Mouse (Mus musculus) frontal cortex, adult 2 months (tissue): Measurements from ENCODE around the gene Agtr1b. TPM values are rescaled to one million over a fixed set of nuclear protein-coding genes. Genes with fewer than 3 reads are reported as not detected.

ENCODE experiments used
- DNase-seq, 2 experiments: peaks; one replicate each; pipeline ENCODE4 v3.0.0; 2022; ENCODE audit warnings: low spot score in 1 of 2; ENCODE audit errors: extremely low spot score in 1 of 2
- polyA plus RNA-seq: library from polyadenylated mRNA; depleted of rRNA; stranded (reverse); fragments of >200 nt; gene quantifications from 2 replicates; pipeline ENCODE4 v1.2.3, GENCODE M21; 2012; rRNA removed

Agtr1b gene
- polyA plus RNA-seq, result 0.19 and 0.24 TPM in 2 replicates

DNA sequence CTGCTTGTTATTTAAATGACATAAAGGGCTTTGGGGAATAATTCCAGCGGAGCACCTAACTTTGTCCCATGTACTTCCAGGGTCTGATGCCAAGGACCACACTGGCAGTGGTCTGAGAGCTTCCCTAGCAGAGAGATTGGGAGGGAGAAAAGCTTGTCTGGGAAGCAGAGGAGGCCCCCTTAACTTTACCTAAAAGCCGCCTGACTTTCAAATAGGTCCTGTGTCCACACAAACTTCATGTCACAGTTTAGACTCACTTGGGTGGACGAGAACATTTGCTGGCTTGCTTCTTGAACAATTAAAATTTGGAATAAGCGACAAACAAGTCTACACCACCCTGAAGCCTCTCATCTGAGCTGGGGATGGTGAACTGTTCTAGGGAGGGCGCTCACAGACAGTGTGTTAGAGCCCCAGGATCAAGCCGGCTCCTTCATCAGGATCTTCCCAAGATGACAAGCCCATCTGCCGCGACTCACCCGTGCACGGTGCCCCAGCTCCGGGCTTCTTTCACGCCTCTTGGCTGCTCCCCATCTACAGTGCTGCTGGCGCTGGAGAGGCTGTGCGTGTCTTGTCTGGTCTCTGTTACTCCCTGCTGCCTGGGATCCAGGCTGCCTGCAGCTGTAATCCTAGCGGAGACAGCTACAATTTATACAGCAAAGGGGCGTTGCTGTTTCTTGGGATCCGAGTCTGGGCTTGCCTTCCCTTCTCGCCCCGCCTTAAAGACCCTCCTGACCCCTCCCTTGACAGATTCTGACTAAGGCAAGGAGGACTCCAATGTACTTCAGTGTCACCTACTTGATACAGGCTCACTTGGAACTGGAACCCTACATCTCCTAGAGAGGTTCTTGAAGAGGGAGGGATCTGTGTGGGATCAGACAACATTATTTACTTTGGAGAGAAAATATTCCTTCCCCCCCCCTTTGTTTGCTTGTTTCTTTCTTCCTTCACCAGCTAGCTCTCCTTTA lies at the start of gene Agtr1b:
TSS of gene Agtr1b (minus strand) at position 620 of the 965 bp plus-strand sequence.
- peak in 1 of 2 experiments; percentile 20 for DNase-seq

DNA sequence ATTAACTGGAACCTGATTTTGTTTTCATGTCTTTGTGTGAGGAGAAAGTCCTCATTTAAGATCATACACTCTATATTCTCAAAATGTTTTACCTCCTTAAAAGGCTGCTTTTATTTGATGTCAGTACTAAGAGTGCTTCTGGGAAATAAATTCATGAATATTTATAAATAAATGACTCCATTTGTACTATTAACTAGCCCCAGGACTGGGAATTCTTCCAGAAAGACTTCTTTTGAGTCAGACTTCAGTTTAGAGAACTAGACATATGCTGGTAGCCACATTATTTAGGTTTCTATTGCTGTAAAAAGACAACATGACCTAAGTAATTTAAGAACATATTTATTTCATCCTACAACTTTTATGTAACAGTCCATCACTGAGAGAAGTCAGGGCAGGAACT lies 13.4 kb downstream of the Agtr1b start:
- DNase-seq, result no peak

DNA sequence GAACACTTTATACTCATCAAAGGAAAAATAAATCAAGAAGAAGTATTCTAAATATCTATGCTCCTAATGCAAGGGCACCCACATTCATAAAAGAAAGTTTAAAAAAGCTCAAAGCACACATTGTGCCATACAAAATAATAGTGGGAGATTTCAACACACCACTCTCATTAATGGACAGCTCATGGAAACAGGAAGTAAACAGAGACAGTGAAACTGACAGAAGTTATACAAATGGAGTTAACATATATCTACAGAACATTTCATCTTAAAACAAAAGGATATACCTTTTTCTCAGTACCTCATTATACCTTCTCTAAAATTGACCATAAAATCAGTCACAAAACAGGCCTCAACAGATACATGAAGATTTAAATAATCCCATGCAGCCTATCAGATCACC lies 18.8 kb downstream of the Agtr1b start:
- DNase-seq, result no peak

DNA sequence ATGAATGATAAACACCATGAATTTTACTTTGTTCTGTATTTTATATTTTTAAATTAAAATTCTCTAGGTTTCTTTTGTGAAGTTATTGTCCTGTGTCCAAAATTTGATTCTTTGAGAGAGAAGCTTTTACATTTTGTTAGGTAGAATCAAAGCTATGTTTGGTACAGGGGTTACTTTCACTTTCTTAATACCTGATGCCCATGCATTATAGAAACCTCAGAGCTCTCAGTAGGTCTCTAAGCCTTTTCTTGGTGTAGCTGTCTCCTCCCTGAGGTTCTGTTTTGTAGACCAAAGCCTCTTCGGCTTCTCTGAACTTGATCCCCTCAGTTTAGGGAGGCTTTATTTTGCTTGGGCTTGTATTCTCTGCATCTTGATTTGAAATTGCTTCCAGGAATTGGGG lies 26.6 kb downstream of the Agtr1b start:
- DNase-seq, result no peak

DNA sequence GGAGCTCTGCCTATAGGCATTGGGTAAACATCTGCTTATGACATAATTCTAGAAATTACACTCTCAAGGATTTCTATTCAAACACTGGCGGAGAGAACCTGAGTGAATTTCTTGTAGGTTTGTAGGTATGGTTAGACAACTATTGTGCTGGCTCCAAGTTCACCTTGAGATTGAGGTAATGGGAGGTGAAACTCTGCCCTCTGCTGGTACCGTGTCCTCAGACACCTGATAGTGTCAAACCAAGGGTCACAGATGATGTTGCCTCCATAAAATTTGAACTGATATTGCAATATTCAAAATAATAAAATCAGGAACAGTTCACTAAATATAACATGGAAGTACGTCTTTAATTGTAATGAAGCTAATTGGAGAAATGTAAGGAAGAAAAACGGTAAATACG lies 32.3 kb downstream of the Agtr1b start:
- no peak for DNase-seq

DNA sequence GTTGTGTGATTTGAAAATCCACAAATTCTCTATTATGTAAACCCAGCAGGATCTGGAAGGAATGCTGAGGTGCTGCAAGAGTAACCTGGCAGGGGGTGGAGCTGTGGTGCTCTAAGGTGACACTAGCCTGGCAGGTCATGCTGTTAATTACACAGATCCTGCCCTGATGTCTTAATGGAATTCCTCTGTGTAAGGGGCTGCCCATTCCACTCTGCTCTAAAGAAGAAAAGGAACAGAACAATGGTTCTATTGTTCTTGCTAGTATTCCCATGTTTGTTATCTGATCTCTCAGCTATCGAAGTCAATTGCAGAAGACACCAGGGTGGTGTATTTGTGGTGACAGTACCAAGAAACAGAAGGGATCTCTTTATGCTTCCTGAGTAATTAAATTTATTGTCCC lies 49.7 kb downstream of the Agtr1b start:
- no peak for DNase-seq

DNA sequence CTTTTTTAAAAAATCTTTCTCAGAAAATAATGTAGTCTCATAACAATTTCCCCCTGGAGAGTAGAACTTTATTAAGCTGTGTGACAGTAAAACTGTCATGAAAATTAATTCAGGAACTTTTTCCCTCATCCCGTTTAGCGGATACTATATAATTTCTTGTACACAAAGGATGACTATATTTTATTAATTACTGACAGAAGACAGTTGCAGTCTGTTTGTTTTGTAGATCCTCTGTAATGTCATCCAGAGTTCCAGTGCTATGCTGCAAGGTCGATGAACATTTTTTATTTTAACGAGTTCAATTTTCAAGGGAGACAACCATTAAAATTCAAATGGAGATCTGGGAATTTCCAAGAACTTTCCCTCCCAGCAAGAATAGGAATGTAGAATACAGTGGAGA lies 57.8 kb downstream of the Agtr1b start:
- DNase-seq, result no peak

DNA sequence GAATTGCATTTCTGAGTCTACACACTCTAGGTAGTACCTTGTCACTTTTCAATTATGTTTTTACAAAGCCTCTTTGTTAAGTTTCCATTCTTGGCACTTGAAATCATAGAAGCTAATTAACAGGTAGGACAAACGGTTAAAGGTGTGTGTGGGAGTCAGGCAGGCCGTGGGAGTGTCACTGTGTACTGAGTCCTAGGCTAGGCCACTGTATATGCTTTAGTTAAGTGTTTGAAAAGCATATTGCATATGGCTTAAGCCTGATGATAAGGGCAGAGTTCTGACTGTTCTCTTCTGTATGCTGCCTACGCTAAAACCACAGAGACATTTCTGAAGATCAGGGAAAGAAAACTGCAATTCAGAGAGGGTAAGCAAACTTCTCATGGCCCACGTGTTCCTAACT lies 59.7 kb downstream of the Agtr1b start:
- no peak for DNase-seq

DNA sequence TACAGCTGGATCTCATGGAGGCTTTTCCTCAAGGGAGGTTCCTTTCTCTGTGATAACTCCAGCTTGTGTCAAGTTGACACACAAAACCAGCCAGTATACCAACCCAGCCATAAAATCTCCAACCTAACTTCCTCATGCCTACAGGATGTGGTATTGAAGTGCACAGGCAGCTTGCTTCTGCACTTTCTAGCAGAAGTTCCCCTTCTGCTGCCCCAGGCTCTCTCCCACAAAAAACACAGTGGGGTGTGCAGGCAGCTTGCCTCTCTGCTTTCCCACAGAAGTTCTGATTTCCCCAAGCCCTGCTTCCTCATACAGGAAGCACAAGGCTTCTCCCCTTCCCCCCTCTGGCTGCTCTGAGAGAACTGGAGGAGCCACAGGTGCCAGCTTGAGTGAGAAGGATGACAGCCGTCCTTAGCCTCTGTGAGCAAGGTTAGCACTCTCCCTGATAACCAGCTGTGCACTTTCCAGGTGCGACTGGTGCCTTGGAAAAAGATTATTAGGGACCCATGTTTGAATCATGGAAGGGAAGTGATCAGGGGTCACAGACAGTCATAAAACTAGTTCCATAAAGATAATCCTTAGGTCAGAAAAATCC lies 62.1 kb downstream of the Agtr1b start:
- peak in 1 of 2 experiments; percentile 2 for DNase-seq

DNA sequence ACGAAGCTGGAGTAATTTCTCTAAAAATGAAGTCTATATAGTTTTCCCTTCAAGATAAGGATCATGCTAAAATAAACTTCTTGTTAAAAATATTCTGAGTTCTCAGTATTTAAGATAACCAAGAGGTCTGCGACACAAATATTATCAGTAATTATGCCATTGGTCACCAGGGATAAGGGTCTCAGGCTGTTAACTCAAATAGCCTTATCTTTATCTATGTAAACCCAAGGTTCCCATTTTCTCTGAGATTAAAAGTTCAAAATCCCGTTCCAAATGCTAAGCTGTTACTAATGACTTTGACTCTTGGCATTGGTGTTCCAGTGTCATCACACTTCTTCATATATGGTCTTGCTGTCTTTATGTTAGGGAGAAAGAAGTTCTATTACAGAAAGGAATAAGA lies 71.4 kb downstream of the Agtr1b start:
- DNase-seq, result no peak

DNA sequence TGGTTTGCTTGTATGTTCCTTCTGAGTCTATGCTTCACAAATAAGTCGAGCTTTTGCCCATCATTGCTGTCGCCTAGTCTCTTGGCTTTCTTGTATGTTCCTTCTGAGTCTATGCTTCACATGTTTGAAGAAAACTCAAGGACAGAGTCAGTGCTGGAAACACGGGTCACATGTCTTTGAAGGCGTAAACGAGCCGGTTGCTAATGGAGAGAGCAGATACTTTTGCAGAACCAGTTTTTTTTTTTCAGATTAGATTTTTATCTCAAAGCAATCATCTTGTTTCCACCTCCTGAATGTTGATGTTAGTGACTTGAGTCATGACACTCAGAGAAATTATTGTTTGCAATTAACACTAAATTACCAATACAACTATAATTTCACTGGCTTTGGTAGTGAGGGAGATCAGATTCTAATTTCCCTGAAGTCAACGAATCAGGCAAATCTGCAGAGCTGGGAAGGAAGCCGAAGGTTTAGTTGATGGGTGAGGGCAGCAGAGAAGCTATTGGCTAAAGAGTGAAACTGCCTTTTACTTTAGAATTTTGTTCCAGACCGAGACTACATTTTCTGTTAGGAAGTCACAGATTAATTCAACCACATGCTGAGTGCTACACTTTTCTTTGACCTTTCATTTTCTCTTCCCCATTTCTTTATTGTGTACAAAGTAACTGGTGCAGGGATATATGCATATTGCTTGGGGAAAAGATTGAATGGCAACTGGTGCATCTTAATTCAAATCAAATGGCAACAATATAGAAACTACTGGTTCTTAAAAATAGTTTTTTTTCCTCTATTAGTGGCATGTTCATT lies 72.2 kb downstream of the Agtr1b start:
- DNase-seq, result no peak

DNA sequence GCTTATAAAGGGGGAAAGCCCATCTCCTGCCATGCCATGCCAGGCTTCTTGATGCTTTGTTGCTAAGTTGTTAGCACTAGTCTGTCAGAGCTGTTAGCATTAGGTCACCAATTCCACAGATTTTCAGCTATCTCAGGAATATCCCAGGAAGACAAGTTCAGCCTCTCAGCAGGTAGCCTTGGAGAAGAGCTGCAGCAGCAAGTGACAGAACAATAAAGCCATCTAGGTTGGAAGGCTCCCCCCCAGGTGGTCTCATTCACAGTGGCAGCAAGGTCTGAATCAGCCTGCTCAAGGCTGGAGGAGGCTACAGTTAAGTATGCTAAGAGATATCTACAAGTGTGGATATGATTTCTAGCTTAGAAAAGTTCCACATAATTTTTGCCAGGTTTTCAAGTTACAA lies 75.6 kb downstream of the Agtr1b start:
- no peak for DNase-seq

DNA sequence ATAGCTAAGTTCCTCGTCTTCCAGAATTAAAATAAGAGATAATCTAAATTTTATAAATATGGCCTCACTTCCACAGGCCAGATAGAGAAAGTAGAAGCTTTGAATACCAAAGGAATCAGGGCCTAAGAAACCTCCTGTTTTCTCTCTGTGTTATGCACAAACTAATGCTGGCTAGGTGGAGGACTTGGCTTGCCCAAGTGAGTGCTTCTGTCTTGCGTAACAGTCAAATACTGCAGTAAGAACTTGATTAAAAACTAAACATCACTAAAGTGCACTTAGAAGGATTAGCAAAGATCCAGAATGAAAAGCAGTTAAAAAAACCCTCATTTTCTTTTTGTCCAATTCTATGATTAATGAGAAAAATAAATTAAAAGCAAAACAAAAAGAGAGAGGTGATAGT lies 78.2 kb downstream of the Agtr1b start:
- DNase-seq, result no peak

DNA sequence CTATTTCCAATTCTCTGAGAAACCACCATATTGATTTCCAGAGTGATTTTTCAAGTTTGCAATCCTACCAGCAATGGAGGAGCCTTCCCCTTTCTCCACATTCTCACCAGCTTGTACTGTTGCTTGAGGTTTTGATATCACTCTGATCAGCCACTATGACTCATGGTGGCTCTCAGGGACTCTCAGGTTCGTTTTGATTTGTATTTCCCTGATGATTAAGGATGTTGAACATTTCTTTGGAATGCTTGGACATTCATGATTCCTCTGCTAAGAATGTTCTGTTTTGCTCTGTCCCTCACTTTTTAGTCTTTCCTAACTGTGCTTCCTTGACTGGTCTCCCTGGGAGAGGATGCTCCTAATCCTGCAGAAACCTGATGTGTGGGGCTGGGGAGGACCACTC lies 85.2 kb downstream of the Agtr1b start:
- DNase-seq, result no peak

DNA sequence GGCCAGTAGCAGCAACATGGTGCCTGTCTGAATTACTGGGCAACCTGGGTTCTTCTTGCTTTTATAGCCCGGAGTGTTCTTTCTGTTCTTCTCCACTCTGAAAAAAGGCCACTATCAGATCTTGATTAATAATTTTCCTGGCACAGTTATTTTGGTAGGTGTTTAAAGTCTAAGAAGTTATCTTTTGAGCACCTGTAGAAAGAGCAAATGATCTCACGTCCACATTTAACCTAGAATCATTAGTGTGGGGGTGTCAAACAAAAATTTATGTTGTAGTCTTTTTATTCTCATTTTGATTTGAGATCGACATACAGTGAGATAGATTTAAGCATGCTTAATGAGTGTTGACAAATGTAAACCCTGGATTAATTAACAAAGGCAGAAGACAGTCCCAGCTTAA lies 91.3 kb downstream of the Agtr1b start, which contains the start of gene Cpb1:
TSS of gene Cpb1 (minus strand) at position 101 of the 400 bp plus-strand sequence.
- DNase-seq, result no peak

Other genes with a start within 250 kb of the Agtr1b start
- gene Gyg, start 211.9 kb downstream of the Agtr1b start, polyA plus RNA-seq, result 34.6 and 39.6 TPM in 2 replicates
- gene Cpa3, start 125.0 kb downstream of the Agtr1b start, polyA plus RNA-seq, result 0.18 TPM in 1 of 2 replicates, not detected in the other
- 0.18 and 0.29 TPM in 2 replicates for gene Cpb1, start 91.4 kb downstream of the Agtr1b start, polyA plus RNA-seq